Mouse (Mus musculus): ENCODE results near the gene Ccdc60. TPM values are rescaled to one million over a fixed set of nuclear protein-coding genes. Genes with fewer than 3 reads are reported as not detected.

Gene Ccdc60
- polyA plus RNA-seq (2021; fragmentation: Nextera tagmentation), result 0.31 and 0.48 TPM in 2 replicates
- long read RNA-seq, experiment 1, partial matches to known transcripts, result 0 of 3 reads
- long read RNA-seq, experiment 1, other reads (novel, unspliced or antisense), result 1 of 3 reads
- long read RNA-seq, experiment 2, partial matches to known transcripts, result 0 of 3 reads
- long read RNA-seq, experiment 2, other reads (novel, unspliced or antisense), result 2 of 3 reads

GRCm38 (mm10) chr5:116288849-116289570 lies at the start of gene Ccdc60:
TSS of gene Ccdc60 (minus strand) at chr5:116288985.

GRCm38 (mm10) chr5:116083081-116083480 lies 205.7 kb downstream of the Ccdc60 start, which contains the start of gene Tmem233:
TSS of gene Tmem233 (minus strand) at chr5:116083244.

Other genes starting within 250 kb of the Ccdc60 start
- not detected in 2 replicates for gene Tmem233, start 205.7 kb downstream of the Ccdc60 start, polyA plus RNA-seq (2021; fragmentation: Nextera tagmentation)
- 23.6 and 29.3 TPM in 2 replicates for gene Hspb8, start 133.9 kb upstream of the Ccdc60 start, polyA plus RNA-seq (2021; fragmentation: Nextera tagmentation)